Comparison of ENCODE assay signal across 7 mouse cellular contexts in genomic region chr4:102510939-102511391, GRCm38 (mm10).
DNase-seq lines count a peak whose midpoint lies in the region; ATAC-seq and TF ChIP-seq lines count a peak whose summit lies in the region.

No protein-coding gene starts in this region.

- H3K9ac ChIP-seq in embryonic facial prominence, embryonic 13.5 days, result peak overlapping the region; percentile 53; the same call in 1 of the 2 replicates
- no peak overlapping the region for H3K9ac ChIP-seq in midbrain, postnatal 0 days (replicated peaks; ENCODE audit: low read length, poor library complexity, severe bottlenecking)
- H3K9ac ChIP-seq in stomach, embryonic 14.5 days (replicated peaks; ENCODE audit: low read depth, low read length), result no peak overlapping the region

- no peak for TF ChIP-seq CTCF in midbrain, postnatal 0 days (IDR thresholded peaks at IDR 0.05)

- peak overlapping the region; percentile 90 for H3K27ac ChIP-seq in embryonic facial prominence, embryonic 13.5 days
- H3K27ac ChIP-seq in midbrain, postnatal 0 days (ENCODE audit: low read depth, low read length), result peak overlapping the region; percentile 58
- peak overlapping the region; percentile 88 for H3K27ac ChIP-seq in stomach, embryonic 14.5 days (ENCODE audit: low read length)

- no peaks in the 10 kb centered on the region for H3K27me3 ChIP-seq in embryonic facial prominence, embryonic 13.5 days
- H3K27me3 ChIP-seq in midbrain, postnatal 0 days (ENCODE audit: insufficient read depth, low read length), result no peaks in the 10 kb centered on the region
- no peaks in the 10 kb centered on the region for H3K27me3 ChIP-seq in stomach, embryonic 14.5 days (ENCODE audit: control insufficient read depth, insufficient read depth, low read length)

- H3K36me3 ChIP-seq in embryonic facial prominence, embryonic 13.5 days, result no peaks in the 10 kb centered on the region
- H3K36me3 ChIP-seq in midbrain, postnatal 0 days (ENCODE audit: insufficient read depth, low read length), result no peaks in the 10 kb centered on the region
- no peaks in the 10 kb centered on the region for H3K36me3 ChIP-seq in stomach, embryonic 14.5 days (ENCODE audit: control insufficient read depth, insufficient read depth, low read length)

- H3K4me2 ChIP-seq in embryonic facial prominence, embryonic 13.5 days, result peak overlapping the region; percentile 52
- peak overlapping the region; percentile 12; the same call in 1 of the 2 replicates for H3K4me2 ChIP-seq in midbrain, postnatal 0 days (ENCODE audit: low read depth, low read length, poor library complexity, severe bottlenecking)
- peak overlapping the region; percentile 42 for H3K4me2 ChIP-seq in stomach, embryonic 14.5 days (replicated peaks; ENCODE audit: low read depth, low read length)

- 21% methylated on average over 8 of the region's 8 CpGs for WGBS in embryonic facial prominence, embryonic 13.5 days
- WGBS in midbrain, postnatal 0 days, result 35% methylated on average over 8 of the region's 8 CpGs
- WGBS in stomach, embryonic 14.5 days, result 23% methylated on average over 8 of the region's 8 CpGs

- DNase-seq in adrenal gland, adult 8-10 months, result peak; percentile 68
- peak; percentile 92 for DNase-seq in heart, adult 8-10 months (ENCODE audit: low spot score)
- peak; percentile 74 for DNase-seq in kidney, adult 18-20 months
- peak; percentile 46 for DNase-seq in liver
- DNase-seq in midbrain, postnatal 0 days (ENCODE audit: low spot score), result peak; percentile 79

- H3K4me3 ChIP-seq in embryonic facial prominence, embryonic 13.5 days, result peak overlapping the region; percentile 20
- H3K4me3 ChIP-seq in midbrain, postnatal 0 days (ENCODE audit: low read depth, low read length), result no peak overlapping the region
- H3K4me3 ChIP-seq in stomach, embryonic 14.5 days (ENCODE audit: low read depth, low read length), result 0 out of 2 replicates have a peak overlapping the region, but pooled peaks have one; percentile 8

- peaks cover 22% of the 10 kb centered on the region for H3K4me1 ChIP-seq in embryonic facial prominence, embryonic 13.5 days
- H3K4me1 ChIP-seq in midbrain, postnatal 0 days (ENCODE audit: insufficient read depth, low read length), result peaks cover 6% of the 10 kb centered on the region; the same call in 1 of the 2 replicates
- peaks cover 9% of the 10 kb centered on the region for H3K4me1 ChIP-seq in stomach, embryonic 14.5 days (ENCODE audit: control insufficient read depth, insufficient read depth, low read length)

- H3K9me3 ChIP-seq in embryonic facial prominence, embryonic 13.5 days, result no peaks in the 10 kb centered on the region
- no peaks in the 10 kb centered on the region for H3K9me3 ChIP-seq in midbrain, postnatal 0 days (ENCODE audit: low read length)
- H3K9me3 ChIP-seq in stomach, embryonic 14.5 days (ENCODE audit: control insufficient read depth, low read depth, low read length), result no peaks in the 10 kb centered on the region

- ATAC-seq in embryonic facial prominence, embryonic 13.5 days (ENCODE audit: insufficient number of reproducible peaks, insufficient read depth, low FRiP score, low TSS enrichment, low read depth), result no peak
- ATAC-seq in midbrain, postnatal 0 days (ENCODE audit: low FRiP score), result peak; percentile 81; the same call in 1 of the 2 replicates
- ATAC-seq in stomach, embryonic 14.5 days (ENCODE audit: insufficient number of reproducible peaks, insufficient read depth, low FRiP score, low read depth), result peak; percentile 78
